Mouse (Mus musculus) limb, embryonic 11.5 days (tissue): ENCODE results near the gene Defa30. TPM values are rescaled to one million over a fixed set of nuclear protein-coding genes. Genes with fewer than 3 reads are reported as not detected.
A peak's percentile ranks its signal among the peaks of the same experiment; 100 is the strongest.
"Not testable (repeated sequence)": the region's sequence is repeated elsewhere in the genome, so short reads cannot be mapped to it uniquely, and the experiment has no call there.

ENCODE experiments used
- ATAC-seq: fragments of 200-750 bp; cut with Nextera tagmentation; 2 replicates; pipeline ENCODE4 v1.8.0; 2017; ENCODE audit warnings: low read depth; ENCODE audit not compliant: insufficient number of reproducible peaks, low FRiP score, low TSS enrichment
- DNase-seq: peaks from one replicate; pipeline ENCODE4 v3.0.0-alpha.2; 2015; ENCODE audit warnings: low spot score
- H3K27ac ChIP-seq: fragments of 300-500 bp; sonication (generic); replicated peaks from 2 replicates; pipeline ENCODE4 v1.5.1; 2014; ENCODE audit warnings: low read depth, mild to moderate bottlenecking, low read length
- H3K27me3 ChIP-seq: fragments of 300-500 bp; sonication (generic); 2 replicates; pipeline ENCODE4 v1.6.1; 2014; ENCODE audit warnings: mild to moderate bottlenecking, low read length, mixed read lengths; ENCODE audit not compliant: control insufficient read depth, insufficient read depth
- H3K36me3 ChIP-seq: fragments of 300-500 bp; sonication (generic); 2 replicates; pipeline ENCODE4 v1.6.1; 2014; ENCODE audit warnings: mild to moderate bottlenecking, low read length, moderate library complexity, mixed read lengths; ENCODE audit not compliant: control insufficient read depth, insufficient read depth
- H3K4me1 ChIP-seq: fragments of 300-500 bp; sonication (generic); 2 replicates; pipeline ENCODE4 v1.6.1; 2014; ENCODE audit warnings: low read length, mixed read lengths; ENCODE audit not compliant: control insufficient read depth, insufficient read depth
- H3K4me2 ChIP-seq: fragments of 300-500 bp; sonication (generic); 2 replicates; pipeline ENCODE4 v1.6.1; 2014; ENCODE audit warnings: low read depth, mild to moderate bottlenecking, moderate library complexity; ENCODE audit not compliant: severe bottlenecking
- H3K4me3 ChIP-seq: fragments of 300-500 bp; sonication (generic); 2 replicates; pipeline ENCODE4 v1.5.1; 2014; ENCODE audit warnings: low read depth, low read length
- H3K9ac ChIP-seq: fragments of 300-500 bp; sonication (generic); 2 replicates; pipeline ENCODE4 v1.6.1; 2014; ENCODE audit warnings: mild to moderate bottlenecking, low read length
- H3K9me3 ChIP-seq: fragments of 300-500 bp; sonication (generic); 2 replicates; pipeline ENCODE4 v1.6.1; 2016; ENCODE audit warnings: low read length; ENCODE audit not compliant: control insufficient read depth
- WGBS: fragments of 180-500 bp; shearing (Covaris S2); extraction: QIAGEN DNeasy Blood & Tissue Kit; methylation state at CpG from one replicate; pipeline ENCODE4 v1.1.7; 2014; 5-methylcytosine and 5-hydroxymethylcytosine counted together
- polyA plus RNA-seq: library from polyadenylated mRNA; unstranded; fragments of >200 nt; fragmentation: Nextera tagmentation; extraction: Ambion mirVana; gene quantifications from 2 replicates; pipeline ENCODE4 v1.2.1, GENCODE M21; 2014

The Defa30 gene
- polyA plus RNA-seq = not detected in 2 replicates

- not testable (repeated sequence) for H3K27me3 ChIP-seq, H3K4me2 ChIP-seq, H3K4me3 ChIP-seq, H3K4me1 ChIP-seq, H3K9ac ChIP-seq, H3K27ac ChIP-seq, H3K9me3 ChIP-seq, ATAC-seq, H3K36me3 ChIP-seq, DNase-seq
- 61% methylated on average over 3 of the region's 3 CpGs for WGBS
Measured at GRCm38 (mm10) chr8:21134342-21134741, at the start of gene Defa30. TSS of gene Defa30 (plus strand) at chr8:21134642.

GRCm38 (mm10) chr8:21093106-21093505 is 41.3 kb upstream of the Defa30 start:
- Histone ChIP-seq H3K4me1 (no peaks in the 10 kb centered on the region), H3K27me3 (no peaks in the 10 kb centered on the region), H3K9ac (no peak overlapping the region), H3K27ac (no peak overlapping the region), H3K4me2 (no peak overlapping the region), H3K4me3 (no peak overlapping the region), H3K9me3 (no peaks in the 10 kb centered on the region), H3K36me3 (no peaks in the 10 kb centered on the region)
- DNase-seq (peak; percentile 20), ATAC-seq (no peak)
- 40% methylated on average over 4 of the region's 4 CpGs for WGBS

GRCm38 (mm10) chr8:21095950-21096349 is 38.5 kb upstream of the Defa30 start, which contains the start of gene Gm14851:
TSS of gene Gm14851 (minus strand) at chr8:21096050.
- WGBS = 83% methylated on average over 1 of the region's 2 CpGs
- not testable (repeated sequence) for H3K9me3 ChIP-seq, H3K4me3 ChIP-seq, H3K9ac ChIP-seq, H3K27me3 ChIP-seq, H3K36me3 ChIP-seq, H3K4me1 ChIP-seq, DNase-seq, H3K4me2 ChIP-seq, ATAC-seq, H3K27ac ChIP-seq

- not testable (repeated sequence) for ATAC-seq, DNase-seq, H3K27ac ChIP-seq, H3K9me3 ChIP-seq, H3K36me3 ChIP-seq, H3K4me1 ChIP-seq, H3K4me3 ChIP-seq, H3K4me2 ChIP-seq, H3K9ac ChIP-seq, H3K27me3 ChIP-seq
- whole genome bisulfite sequencing = no CpG with 5 or more reads among the region's 1 CpGs
Measured at GRCm38 (mm10) chr8:21161977-21162376, 27.5 kb downstream of the Defa30 start, which contains the start of gene Defa22. TSS of gene Defa22 (plus strand) at chr8:21162277.

Other genes starting within 250 kb of the Defa30 start
- gene Defb33, start 242.0 kb upstream of the Defa30 start, polyA plus RNA-seq = not detected in 2 replicates
- not detected in 2 replicates for gene Gm15056, start 232.0 kb upstream of the Defa30 start, polyA plus RNA-seq
- gene Gm6040, start 212.6 kb upstream of the Defa30 start, polyA plus RNA-seq = not detected in 2 replicates
- gene AY761185, start 189.9 kb upstream of the Defa30 start, polyA plus RNA-seq = not detected in 2 replicates
- gene Defa21, start 109.1 kb upstream of the Defa30 start, polyA plus RNA-seq = not detected in 2 replicates
- not detected in 2 replicates for gene Defa23, start 79.6 kb upstream of the Defa30 start, polyA plus RNA-seq
- not detected in 2 replicates for gene Defa35, start 69.6 kb upstream of the Defa30 start, polyA plus RNA-seq
- not detected in 2 replicates for gene Defa25, start 50.2 kb upstream of the Defa30 start, polyA plus RNA-seq
- not detected in 2 replicates for gene Gm14851, start 38.6 kb upstream of the Defa30 start, polyA plus RNA-seq
- not detected in 2 replicates for gene Defa22, start 27.6 kb downstream of the Defa30 start, polyA plus RNA-seq
- gene Defa31, start 57.0 kb downstream of the Defa30 start, polyA plus RNA-seq = not detected in 2 replicates
- not detected in 2 replicates for gene Gm15293, start 66.9 kb downstream of the Defa30 start, polyA plus RNA-seq
- gene Gm15292, start 115.1 kb downstream of the Defa30 start, polyA plus RNA-seq = not detected in 2 replicates
- not detected in 2 replicates for gene Defa27, start 180.9 kb downstream of the Defa30 start, polyA plus RNA-seq
- gene Defa29, start 192.4 kb downstream of the Defa30 start, polyA plus RNA-seq = not detected in 2 replicates
- not detected in 2 replicates for gene Defa2, start 243.9 kb downstream of the Defa30 start, polyA plus RNA-seq